Mouse (Mus musculus) intestine, postnatal 0 days (tissue): ENCODE data around the gene Khdrbs2. TPM values are rescaled to one million over a fixed set of nuclear protein-coding genes. Genes with fewer than 3 reads are reported as not detected.

Experiments used
- ATAC-seq: fragments of 200-750 bp; cut with Nextera tagmentation; 2 replicates; pipeline ENCODE4 v1.8.0; 2017; ENCODE audit warnings: mild to moderate bottlenecking, moderate TSS enrichment, moderate library complexity
- H3K27ac ChIP-seq: fragments of 300-500 bp; sonication (generic); 2 replicates; pipeline ENCODE4 v1.5.1; 2014; ENCODE audit warnings: mild to moderate bottlenecking, low read depth, low read length, moderate library complexity
- H3K27me3 ChIP-seq: fragments of 300-500 bp; sonication (generic); replicated peaks from 2 replicates; pipeline ENCODE4 v1.6.1; 2014; ENCODE audit warnings: low read length, mixed read lengths; ENCODE audit not compliant: control insufficient read depth, insufficient read depth
- H3K36me3 ChIP-seq: fragments of 300-500 bp; sonication (generic); 2 replicates; pipeline ENCODE4 v1.6.1; 2014; ENCODE audit warnings: mild to moderate bottlenecking, moderate library complexity; ENCODE audit not compliant: control insufficient read depth, insufficient read depth
- H3K4me1 ChIP-seq: fragments of 300-500 bp; sonication (generic); replicated peaks from 2 replicates; pipeline ENCODE4 v1.6.1; 2014; ENCODE audit warnings: antibody characterized with exemption, low read length, mixed read lengths; ENCODE audit not compliant: control insufficient read depth, insufficient read depth
- H3K4me2 ChIP-seq: fragments of 300-500 bp; sonication (generic); replicated peaks from 2 replicates; pipeline ENCODE4 v1.6.1; 2014; ENCODE audit warnings: low read depth, mild to moderate bottlenecking, moderate library complexity
- H3K4me3 ChIP-seq: fragments of 300-500 bp; sonication (generic); 2 replicates; pipeline ENCODE4 v1.5.1; 2014; ENCODE audit warnings: low read depth, low read length
- H3K9ac ChIP-seq: fragments of 300-500 bp; sonication (generic); 2 replicates; pipeline ENCODE4 v1.6.1; 2014; ENCODE audit warnings: mild to moderate bottlenecking, low read depth, low read length
- H3K9me3 ChIP-seq: fragments of 300-500 bp; sonication (generic); 2 replicates; pipeline ENCODE4 v1.6.1; 2016; ENCODE audit warnings: mixed run types; ENCODE audit not compliant: control insufficient read depth
- CTCF ChIP-seq: sonication (generic); IDR thresholded peaks from 2 replicates; pipeline ENCODE4 v1.5.1; 2016; ENCODE audit warnings: low read depth, mild to moderate bottlenecking, control low read depth, antibody characterized with exemption, moderate library complexity
- WGBS: fragments of 180-500 bp; shearing (Covaris S2); extraction: QIAGEN DNeasy Blood & Tissue Kit; methylation state at CpG from one replicate; pipeline ENCODE4 v1.1.7; 2014; 5-methylcytosine and 5-hydroxymethylcytosine counted together
- polyA plus RNA-seq: library from polyadenylated mRNA; unstranded; fragments of >200 nt; fragmentation: Nextera tagmentation; extraction: Ambion mirVana; gene quantifications from 2 replicates; pipeline ENCODE4 v1.2.1, GENCODE M21; 2015

Khdrbs2 gene
- polyA plus RNA-seq, 1 experiment from 2014 or later = 1.6 TPM

DNA sequence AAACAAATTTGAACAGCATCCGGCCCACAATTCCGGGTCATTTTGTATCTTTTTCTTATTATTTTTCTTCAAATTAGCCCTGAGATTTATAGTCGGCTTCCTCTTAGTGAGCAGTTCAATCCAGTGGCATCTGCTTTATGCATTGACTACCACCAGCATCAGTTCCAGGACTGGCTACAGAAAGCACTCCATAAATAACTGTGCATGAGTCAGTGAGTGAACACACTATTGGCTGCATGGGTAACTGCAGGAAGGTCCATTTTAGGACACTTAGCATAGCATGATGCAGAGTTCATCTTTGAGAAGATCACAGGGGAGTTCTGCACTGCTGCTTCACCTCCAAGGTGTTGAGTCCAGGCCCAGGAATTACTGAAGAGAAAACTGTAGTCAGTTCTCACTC lies 258.0 kb downstream of the Khdrbs2 start:
- 85% methylated on average over 3 of the region's 3 CpGs for WGBS
- no peaks in the 10 kb centered on the region for H3K9me3 ChIP-seq
- ATAC-seq = no peak
- H3K4me2 ChIP-seq = no peak overlapping the region
- H3K36me3 ChIP-seq = no peaks in the 10 kb centered on the region
- no peak for TF ChIP-seq CTCF
- H3K9ac ChIP-seq = no peak overlapping the region
- H3K27me3 ChIP-seq = no peaks in the 10 kb centered on the region
- no peak overlapping the region for H3K27ac ChIP-seq
- H3K4me1 ChIP-seq = no peaks in the 10 kb centered on the region
- H3K4me3 ChIP-seq = no peak overlapping the region

DNA sequence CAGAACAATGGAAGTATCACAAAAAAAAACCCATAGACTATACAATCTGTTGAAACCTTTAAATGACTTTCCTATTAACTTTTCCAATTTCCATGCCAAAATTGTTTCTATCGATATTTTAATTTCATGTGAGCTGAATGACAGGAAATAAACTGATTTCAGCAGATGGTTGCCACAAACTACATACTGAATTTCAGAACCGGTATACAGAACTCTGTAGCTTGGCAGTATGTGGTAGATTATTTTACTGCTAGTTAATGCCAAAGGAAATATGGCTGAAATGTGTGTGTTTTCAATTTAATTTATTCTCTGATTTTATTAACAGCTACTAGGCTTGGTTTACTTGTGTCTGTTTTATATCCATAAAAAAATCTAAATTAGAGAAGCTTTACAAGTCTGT lies 260.6 kb downstream of the Khdrbs2 start:
- no peak for ATAC-seq
- H3K4me3 ChIP-seq = no peak overlapping the region
- H3K9me3 ChIP-seq = no peaks in the 10 kb centered on the region
- H3K9ac ChIP-seq = no peak overlapping the region
- H3K4me2 ChIP-seq = no peak overlapping the region
- no peaks in the 10 kb centered on the region for H3K27me3 ChIP-seq
- TF ChIP-seq CTCF = no peak
- no peaks in the 10 kb centered on the region for H3K36me3 ChIP-seq
- 80% methylated on average over 2 of the region's 2 CpGs for WGBS
- H3K4me1 ChIP-seq = no peaks in the 10 kb centered on the region
- no peak overlapping the region for H3K27ac ChIP-seq

DNA sequence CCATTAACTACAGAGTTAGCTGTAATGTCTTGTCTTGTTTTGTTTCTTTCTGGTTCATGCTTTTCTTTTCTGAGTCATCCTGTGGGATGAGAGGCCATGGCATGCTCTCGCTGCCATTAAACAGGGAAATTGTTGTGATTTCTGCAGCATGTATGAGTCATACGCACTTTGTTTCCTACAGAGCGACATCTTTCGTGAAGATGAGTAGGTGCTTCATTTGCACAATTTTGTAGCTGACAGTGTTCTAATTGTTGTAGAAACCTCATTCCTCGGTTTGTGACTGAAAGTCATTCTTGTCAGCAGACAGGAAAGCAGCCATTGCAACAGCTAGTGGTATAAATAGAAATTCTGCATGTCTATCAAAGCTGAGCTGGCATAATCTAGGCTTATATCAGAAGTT lies 271.4 kb downstream of the Khdrbs2 start:
- Histone ChIP-seq H3K27ac (no peak overlapping the region), H3K4me2 (no peak overlapping the region)
- WGBS = 81% methylated on average over 5 of the region's 5 CpGs

DNA sequence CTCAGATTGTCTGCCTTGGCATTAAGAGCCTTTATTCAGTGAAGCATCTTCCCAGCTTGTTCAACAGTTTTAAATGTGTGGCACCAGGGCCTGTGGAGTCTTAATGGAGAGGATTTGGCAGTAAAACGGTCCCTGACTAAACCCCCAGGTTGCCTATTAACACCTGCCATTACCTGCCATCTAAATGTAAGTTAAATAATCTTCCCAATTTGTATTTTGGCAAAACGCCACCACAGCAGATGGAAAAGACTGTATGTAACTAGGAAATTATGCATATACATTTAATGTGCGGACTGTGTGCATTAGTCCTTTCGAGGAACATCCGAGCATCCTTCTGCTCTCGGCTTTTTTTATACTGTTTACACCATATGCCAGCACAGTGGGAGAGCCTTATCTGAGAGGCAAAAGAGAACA lies 290.6 kb downstream of the Khdrbs2 start:
- H3K9me3 ChIP-seq = no peaks in the 10 kb centered on the region
- TF ChIP-seq CTCF = no peak
- no peaks in the 10 kb centered on the region for H3K27me3 ChIP-seq
- no peak for ATAC-seq
- no peaks in the 10 kb centered on the region for H3K36me3 ChIP-seq
- no peaks in the 10 kb centered on the region for H3K4me1 ChIP-seq
- H3K4me2 ChIP-seq = no peak overlapping the region
- WGBS = 67% methylated on average over 6 of the region's 6 CpGs
- no peak overlapping the region for H3K4me3 ChIP-seq
- no peak overlapping the region for H3K9ac ChIP-seq
- no peak overlapping the region for H3K27ac ChIP-seq

More for the DNA sequence above, 271.4 kb downstream of the Khdrbs2 start:
- Histone ChIP-seq H3K36me3 (no peaks in the 10 kb centered on the region), H3K27me3 (no peaks in the 10 kb centered on the region), H3K4me3 (no peak overlapping the region), H3K4me1 (no peaks in the 10 kb centered on the region), H3K9me3 (no peaks in the 10 kb centered on the region), H3K9ac (no peak overlapping the region)
- TF ChIP-seq CTCF = no peak
- no peak for ATAC-seq

DNA sequence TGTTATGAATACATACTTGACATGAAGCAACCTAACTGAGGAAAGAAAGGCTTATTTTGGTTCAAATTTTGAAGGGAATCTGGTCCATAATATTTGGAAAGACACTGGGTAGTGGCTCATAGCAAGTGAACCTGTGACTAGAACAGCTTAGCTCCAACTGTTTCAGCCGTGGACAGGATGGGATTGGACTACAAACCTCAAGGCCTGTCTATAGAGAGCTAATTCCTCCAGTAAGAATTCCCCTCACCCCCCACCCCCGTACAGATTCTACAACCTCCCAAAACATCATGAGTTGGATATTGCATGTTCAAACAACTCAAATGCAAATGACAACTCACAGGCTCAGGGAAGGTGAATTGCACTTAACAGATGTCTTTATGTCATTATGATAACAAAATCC lies 298.5 kb downstream of the Khdrbs2 start:
- 88% methylated on average over 2 of the region's 2 CpGs for WGBS
- TF ChIP-seq CTCF = no peak

DNA sequence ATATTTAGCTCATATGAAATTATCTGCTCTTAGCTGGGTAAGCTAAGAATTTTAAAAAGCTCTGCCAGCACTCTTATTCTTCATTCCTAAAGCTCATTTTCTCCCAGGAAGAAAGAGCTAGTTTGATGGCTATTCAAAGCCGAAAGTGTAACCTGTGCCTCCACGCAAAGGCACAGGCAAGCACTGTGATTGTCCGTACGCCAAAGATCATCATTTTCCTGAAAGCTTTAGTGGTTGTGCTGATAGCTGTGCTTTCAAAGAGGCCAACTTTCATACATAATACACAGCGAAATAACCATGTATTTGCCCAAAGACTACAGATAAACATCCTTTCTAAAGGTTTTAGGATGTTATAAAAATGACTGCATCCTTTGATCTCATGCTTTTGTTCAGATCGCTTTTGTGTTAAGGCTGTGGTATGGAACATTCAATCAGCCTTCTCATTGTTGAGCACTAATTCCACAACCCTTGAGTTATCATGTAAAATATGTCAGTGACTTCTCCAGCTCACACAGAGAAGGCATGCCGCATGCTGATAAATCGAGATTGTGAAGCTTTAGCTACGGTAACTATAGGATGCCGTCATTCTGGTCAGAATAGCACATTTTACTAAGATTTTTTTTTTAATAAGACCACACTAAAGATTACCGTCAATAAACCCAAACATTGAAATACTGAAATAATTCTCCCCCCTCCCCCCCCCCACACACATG lies 299.1 kb downstream of the Khdrbs2 start:
- Histone ChIP-seq H3K9ac (no peak overlapping the region), H3K4me2 (no peak overlapping the region), H3K4me1 (no peaks in the 10 kb centered on the region), H3K9me3 (no peaks in the 10 kb centered on the region), H3K27me3 (no peaks in the 10 kb centered on the region), H3K36me3 (no peaks in the 10 kb centered on the region), H3K4me3 (no peak overlapping the region), H3K27ac (no peak overlapping the region)
- ATAC-seq = no peak
- WGBS = 89% methylated on average over 11 of the region's 11 CpGs
- TF ChIP-seq CTCF = no peak

More for the DNA sequence above, 298.5 kb downstream of the Khdrbs2 start:
- no peaks in the 10 kb centered on the region for H3K36me3 ChIP-seq
- H3K27ac ChIP-seq = no peak overlapping the region
- H3K9me3 ChIP-seq = no peaks in the 10 kb centered on the region
- H3K27me3 ChIP-seq = no peaks in the 10 kb centered on the region
- H3K4me2 ChIP-seq = no peak overlapping the region
- H3K4me3 ChIP-seq = no peak overlapping the region
- ATAC-seq = no peak
- H3K4me1 ChIP-seq = no peaks in the 10 kb centered on the region
- H3K9ac ChIP-seq = no peak overlapping the region
